Mouse (Mus musculus) heart, postnatal 14 days (tissue): ENCODE measurements around the gene Gm7029. TPM values are rescaled to one million over a fixed set of nuclear protein-coding genes. Genes with fewer than 3 reads are reported as not detected.
"Not testable (repeated sequence)": the region's sequence is repeated elsewhere in the genome, so short reads cannot be mapped to it uniquely, and the experiment has no call there.

Source experiments
- DNase-seq, 2 experiments: peaks; one replicate each; pipeline ENCODE4 v3.0.0; 2021 to 2022
- intact Hi-C: fragments of 180-260 bp; cut with DNase I; formaldehyde crosslinking; loops from one replicate; pipeline ENCODE4 v1.15.1; 2025
- total RNA-seq, 2 experiments: library from RNA; stranded (reverse); gene quantifications; 2 replicates each; pipeline ENCODE4 v1.2.3; 2021

Gm7029 gene
- total RNA-seq, 2 experiments from 2014 or later = not detected

- DNase-seq = no peak
- intact Hi-C loops = no loop called here
These were observed 17.7 kb downstream of the Gm7029 start for GRCm38 (mm10) chr17:33891357-33891756.

GRCm38 (mm10) chr17:33891892-33892291 is 18.3 kb downstream of the Gm7029 start:
- not testable (repeated sequence) for DNase-seq

GRCm38 (mm10) chr17:33892429-33892828 is 18.8 kb downstream of the Gm7029 start:
- no peak for DNase-seq
- intact Hi-C loops = no loop called here

More at GRCm38 (mm10) chr17:33891892-33892291, 18.3 kb downstream of the Gm7029 start:
- intact Hi-C loops = not testable (repeated sequence)

- intact Hi-C loops, DNase-seq: not testable (repeated sequence)
These were observed 19.4 kb downstream of the Gm7029 start for GRCm38 (mm10) chr17:33893011-33893410.

- intact Hi-C loops = no loop called here
- DNase-seq = peak in 1 of 2 experiments; percentile 55
These were observed 23.6 kb downstream of the Gm7029 start for GRCm38 (mm10) chr17:33897114-33897794.

- not testable (repeated sequence) for DNase-seq
- intact Hi-C loops = loop anchor here (1.0 kb wide), 1 partner anchor 23 kb away; no protein-coding TSS in a partner anchor
These were observed 24.6 kb downstream of the Gm7029 start for GRCm38 (mm10) chr17:33898193-33898592.

- intact Hi-C loops = no loop called here
- no peak for DNase-seq
These were observed 26.0 kb downstream of the Gm7029 start for GRCm38 (mm10) chr17:33899642-33900041.

- no peak for DNase-seq
- intact Hi-C loops = no loop called here
These were observed 26.8 kb downstream of the Gm7029 start for GRCm38 (mm10) chr17:33900281-33900988.

GRCm38 (mm10) chr17:33900989-33901314 is 27.3 kb downstream of the Gm7029 start:
- intact Hi-C loops = no loop called here
- no peak for DNase-seq

GRCm38 (mm10) chr17:33901653-33902052 is 28.0 kb downstream of the Gm7029 start:
- intact Hi-C loops = no loop called here
- no peak for DNase-seq

- DNase-seq = no peak
- intact Hi-C loops = no loop called here
These were observed 28.4 kb downstream of the Gm7029 start for GRCm38 (mm10) chr17:33902079-33902478.

GRCm38 (mm10) chr17:33902491-33902890 is 28.9 kb downstream of the Gm7029 start:
- intact Hi-C loops = no loop called here
- no peak for DNase-seq

GRCm38 (mm10) chr17:33903911-33904651 is 30.4 kb downstream of the Gm7029 start:
- intact Hi-C loops, DNase-seq: not testable (repeated sequence)

- DNase-seq, intact Hi-C loops: not testable (repeated sequence)
These were observed 31.2 kb downstream of the Gm7029 start, which contains the start of gene Platr17 for GRCm38 (mm10) chr17:33904835-33905234. Gene Platr17, plus strand, starts transcription at chr17:33905135.

GRCm38 (mm10) chr17:33908331-33909076 is 34.9 kb downstream of the Gm7029 start:
- peak; percentile 36 to 51 for DNase-seq

GRCm38 (mm10) chr17:33909077-33909868 is 35.6 kb downstream of the Gm7029 start, which contains the start of gene Daxx:
Gene Daxx, plus strand, starts transcription at chr17:33909414.
- intact Hi-C loops = no loop called here
- peak; percentile 100 for DNase-seq

More at GRCm38 (mm10) chr17:33908331-33909076, 34.9 kb downstream of the Gm7029 start:
- intact Hi-C loops = no loop called here

GRCm38 (mm10) chr17:33909869-33910250 is 36.2 kb downstream of the Gm7029 start:
- intact Hi-C loops = no loop called here
- peak; percentile 35 to 52 for DNase-seq

- intact Hi-C loops = no loop called here
- no peak for DNase-seq
These were observed 36.9 kb downstream of the Gm7029 start for GRCm38 (mm10) chr17:33910346-33911051.
